Mouse (Mus musculus) myocyte (in vitro differentiated cells): ENCODE results near the gene Aamp. TPM values are rescaled to one million over a fixed set of nuclear protein-coding genes. Genes with fewer than 3 reads are reported as not detected.

Source experiments
- H3K27me3 ChIP-seq: one replicate; pipeline ENCODE4 v1.6.1; 2011; ENCODE audit not compliant: control insufficient read depth, insufficient read depth, insufficient read length
- H3K36me3 ChIP-seq: one replicate; pipeline ENCODE4 v1.6.1; 2011; ENCODE audit not compliant: control insufficient read depth, insufficient read depth
- H3K4me2 ChIP-seq: one replicate; pipeline ENCODE4 v1.6.1; 2011; ENCODE audit warnings: low read depth, control low read depth
- H3K4me3 ChIP-seq: one replicate; pipeline ENCODE4 v1.5.1; 2011; ENCODE audit warnings: mild to moderate bottlenecking, control low read depth, moderate library complexity
- H3K79me2 ChIP-seq: one replicate; pipeline ENCODE4 v1.6.1; 2011; ENCODE audit not compliant: control insufficient read depth, insufficient read depth
- H3ac ChIP-seq: one replicate; pipeline ENCODE4 v1.6.1; 2011; ENCODE audit not compliant: control insufficient read depth, insufficient read length
- CEBPB ChIP-seq: IDR thresholded peaks from 2 replicates; pipeline ENCODE4 v1.6.1; 2011; ENCODE audit warnings: mild to moderate bottlenecking, moderate library complexity; ENCODE audit not compliant: poor library complexity, insufficient read depth, severe bottlenecking
- E2F4 ChIP-seq: IDR thresholded peaks from one replicate; pipeline ENCODE4 v1.6.1; 2011; ENCODE audit warnings: mild to moderate bottlenecking, control low read depth, moderate library complexity; ENCODE audit not compliant: insufficient read depth
- MAX ChIP-seq: IDR thresholded peaks from one replicate; pipeline ENCODE4 v1.6.1; 2011; ENCODE audit warnings: low read depth, mild to moderate bottlenecking, control low read depth
- MYOD1 ChIP-seq, 3 experiments: IDR thresholded peaks; one replicate each; pipeline ENCODE4 v1.6.1; 2011; ENCODE audit warnings: control low read depth in 2 of 3, low read depth in 2 of 3, mild to moderate bottlenecking in 2 of 3, moderate library complexity in 1 of 3; ENCODE audit not compliant: insufficient read length in 2 of 3, control insufficient read depth in 1 of 3
- MYOG ChIP-seq, 3 experiments: IDR thresholded peaks; one replicate each; pipeline ENCODE4 v1.6.1; 2011; ENCODE audit warnings: control low read depth in 2 of 3, low read depth in 2 of 3, mild to moderate bottlenecking in 2 of 3; ENCODE audit not compliant: insufficient read length in 2 of 3, control insufficient read depth in 1 of 3, insufficient read depth in 1 of 3
- POLR2A ChIP-seq: IDR thresholded peaks from one replicate; pipeline ENCODE4 v1.6.1; 2011; ENCODE audit warnings: low read depth, mild to moderate bottlenecking, control low read depth, moderate library complexity; ENCODE audit not compliant: insufficient read length
- POLR2AphosphoS2 ChIP-seq: IDR thresholded peaks from one replicate; pipeline ENCODE4 v1.6.1; 2011; ENCODE audit warnings: low read depth, control low read depth; ENCODE audit not compliant: insufficient read length
- REST ChIP-seq: IDR thresholded peaks from one replicate; pipeline ENCODE4 v1.6.1; 2011; ENCODE audit warnings: mild to moderate bottlenecking, control low read depth, moderate library complexity; ENCODE audit not compliant: insufficient read depth, insufficient read length
- SRF ChIP-seq: IDR thresholded peaks from one replicate; pipeline ENCODE4 v1.6.1; 2011; ENCODE audit warnings: low read depth; ENCODE audit not compliant: control insufficient read depth, insufficient read length
- TCF12 ChIP-seq: IDR thresholded peaks from one replicate; pipeline ENCODE4 v1.6.1; 2011; ENCODE audit warnings: mild to moderate bottlenecking, control low read depth; ENCODE audit not compliant: poor library complexity, insufficient read depth, severe bottlenecking
- TCF3 ChIP-seq: IDR thresholded peaks from one replicate; pipeline ENCODE4 v1.6.1; 2011; ENCODE audit warnings: low read depth, control low read depth; ENCODE audit not compliant: insufficient read length
- USF1 ChIP-seq: IDR thresholded peaks from one replicate; pipeline ENCODE4 v1.6.1; 2011; ENCODE audit warnings: low read depth, mild to moderate bottlenecking, control low read depth, moderate library complexity
- polyA plus RNA-seq: library from polyadenylated mRNA; unstranded; fragments of >200 nt; fragmentation: generic; extraction: Trizol; gene quantifications from one replicate; pipeline ENCODE4 v1.2.1, GENCODE M21; 2012; ENCODE audit warnings: missing spikeins

Gene Aamp
- polyA plus RNA-seq, 1 experiment, result 199 TPM

DNA sequence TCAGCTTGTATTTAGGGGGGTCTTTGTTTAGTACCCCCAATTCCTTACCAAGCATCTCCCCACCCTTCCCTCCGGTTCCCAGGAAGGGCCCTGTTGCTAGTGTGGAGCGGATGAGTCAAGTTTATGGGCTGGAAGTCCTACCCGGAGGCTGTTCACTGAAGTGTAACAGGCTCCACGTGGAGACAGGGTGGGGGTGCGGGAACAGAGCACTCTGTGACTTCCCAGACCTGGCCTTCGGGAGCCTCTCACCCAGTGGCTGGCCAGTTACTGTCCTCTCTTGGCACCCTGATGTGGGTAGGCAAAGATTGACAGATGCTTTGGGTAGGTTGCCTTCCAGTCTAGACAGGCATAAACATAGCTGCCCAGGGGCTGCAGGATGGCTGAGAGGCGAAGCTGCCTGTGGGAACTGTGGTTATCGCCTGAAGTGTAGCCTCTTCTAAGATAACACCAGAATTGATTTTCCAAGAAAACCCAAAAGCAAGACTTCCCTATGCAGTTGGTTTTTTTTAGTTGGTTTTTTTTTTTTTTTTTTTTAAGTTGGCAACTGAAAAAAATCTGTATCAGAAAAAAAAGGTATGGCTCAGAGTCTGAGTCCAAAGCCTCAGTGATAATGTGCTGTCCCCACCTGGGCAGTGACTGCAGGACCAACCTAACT, 6.5 kb downstream of the Aamp start:
- TF ChIP-seq TCF12, result no peak
- TF ChIP-seq CEBPB, result no peak
- no peak for TF ChIP-seq MAX
- TF ChIP-seq MYOD1 (IDR thresholded peaks at IDR 0.05; ENCODE audit: control insufficient read depth in 1 of 3, insufficient read length in 2 of 3, low read depth in 2 of 3), result no peak
- TF ChIP-seq REST, result no peak
- TF ChIP-seq USF1, result no peak
- TF ChIP-seq MYOG (IDR thresholded peaks at IDR 0.05; ENCODE audit: control insufficient read depth in 1 of 3, insufficient read depth in 1 of 3, insufficient read length in 2 of 3, low read depth in 2 of 3), result no peak
- no peak for TF ChIP-seq SRF
- TF ChIP-seq E2F4, result no peak
- TF ChIP-seq TCF3, result no peak
- no peak for TF ChIP-seq POLR2A
- no peak for TF ChIP-seq POLR2AphosphoS2
- Histone ChIP-seq H3K79me2 (no peaks in the 10 kb centered on the region), H3K4me3 (no peak overlapping the region), H3K36me3 (peaks cover 16% of the 10 kb centered on the region), H3K27me3 (no peaks in the 10 kb centered on the region), H3K4me2 (no peak overlapping the region), H3ac (no peak overlapping the region)

DNA sequence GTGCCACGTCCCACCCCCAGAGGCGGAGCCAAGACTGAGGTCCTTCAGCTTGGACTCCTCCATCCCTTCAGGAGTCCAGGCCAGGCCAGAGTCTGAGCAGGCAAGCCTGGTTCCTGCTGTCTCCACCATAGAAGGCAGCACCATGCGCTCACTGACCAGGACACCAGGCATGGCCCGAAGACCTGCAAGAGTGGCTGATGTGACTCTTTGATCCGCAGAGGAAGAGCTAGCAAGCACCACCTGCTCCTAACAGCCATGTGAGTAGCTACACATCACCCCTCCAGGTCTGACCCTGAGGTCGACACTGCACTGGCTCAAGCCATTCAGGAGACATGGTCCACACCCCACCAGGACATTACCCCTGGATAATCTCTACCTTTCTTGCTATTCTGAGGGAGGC, 7.5 kb downstream of the Aamp start:
- Histone ChIP-seq H3ac (no peak overlapping the region), H3K4me3 (no peak overlapping the region), H3K4me2 (no peak overlapping the region), H3K79me2 (no peaks in the 10 kb centered on the region), H3K36me3 (peaks cover 7% of the 10 kb centered on the region), H3K27me3 (no peaks in the 10 kb centered on the region)
- TF ChIP-seq TCF12 (no peak), USF1 (no peak), POLR2AphosphoS2 (no peak), CEBPB (no peak), MYOD1 (IDR thresholded peaks at IDR 0.05; ENCODE audit: control insufficient read depth in 1 of 3, insufficient read length in 2 of 3, low read depth in 2 of 3) (no peak), SRF (no peak), POLR2A (no peak), MYOG (IDR thresholded peaks at IDR 0.05; ENCODE audit: control insufficient read depth in 1 of 3, insufficient read depth in 1 of 3, insufficient read length in 2 of 3, low read depth in 2 of 3) (no peak), TCF3 (no peak), E2F4 (no peak), MAX (no peak), REST (no peak)

DNA sequence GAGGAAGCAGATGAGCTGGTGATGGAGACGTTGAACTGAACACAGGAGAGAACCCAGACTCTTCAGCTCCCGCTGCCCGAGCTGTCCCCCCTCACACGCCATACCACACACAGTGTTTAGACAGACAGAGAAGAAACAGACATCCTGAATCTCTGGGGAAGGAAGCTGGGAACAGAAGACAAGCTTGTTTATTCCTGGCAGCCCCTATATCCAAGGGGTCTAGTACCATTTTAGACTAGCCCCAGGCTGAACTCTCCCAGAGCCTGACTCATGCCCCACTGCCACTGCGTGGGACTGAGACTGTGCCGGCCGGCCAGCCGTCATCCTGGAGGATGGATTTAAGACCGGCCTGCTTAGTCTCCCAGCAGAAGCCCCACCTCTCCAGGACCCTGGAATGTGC, 9.5 kb downstream of the Aamp start:
- Histone ChIP-seq H3K27me3 (no peaks in the 10 kb centered on the region), H3ac (no peak overlapping the region), H3K79me2 (no peaks in the 10 kb centered on the region), H3K4me2 (no peak overlapping the region), H3K4me3 (no peak overlapping the region), H3K36me3 (no peaks in the 10 kb centered on the region)
- TF ChIP-seq REST (no peak), E2F4 (no peak), POLR2A (no peak), TCF12 (no peak), POLR2AphosphoS2 (no peak), MAX (no peak), MYOG (IDR thresholded peaks at IDR 0.05; ENCODE audit: control insufficient read depth in 1 of 3, insufficient read depth in 1 of 3, insufficient read length in 2 of 3, low read depth in 2 of 3) (no peak), USF1 (no peak), SRF (no peak), TCF3 (no peak)

DNA sequence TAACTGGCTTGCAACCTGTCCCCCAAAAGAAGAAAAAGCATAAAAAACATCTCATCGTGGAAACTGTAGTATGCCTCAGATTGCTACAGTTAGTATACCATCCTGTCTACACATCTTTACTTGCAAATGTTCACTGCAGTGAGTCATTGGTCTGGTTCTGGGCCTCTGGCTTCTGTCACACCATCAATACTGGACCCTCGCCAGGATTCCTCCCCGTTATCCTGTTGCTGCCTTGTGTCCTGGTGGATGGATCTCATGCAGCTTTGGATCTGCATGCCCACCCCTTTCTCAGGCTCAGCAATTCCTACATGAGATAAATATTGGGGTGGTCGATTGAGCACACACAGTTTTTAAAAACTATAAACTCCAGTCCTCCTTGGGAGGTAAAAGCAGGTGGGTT, 12.9 kb downstream of the Aamp start:
- H3K27me3 ChIP-seq, result no peaks in the 10 kb centered on the region
- TF ChIP-seq CEBPB (no peak), MAX (no peak), REST (no peak), SRF (no peak), USF1 (no peak), MYOG (IDR thresholded peaks at IDR 0.05; ENCODE audit: control insufficient read depth in 1 of 3, insufficient read depth in 1 of 3, insufficient read length in 2 of 3, low read depth in 2 of 3) (no peak), TCF3 (no peak), MYOD1 (IDR thresholded peaks at IDR 0.05; ENCODE audit: control insufficient read depth in 1 of 3, insufficient read length in 2 of 3, low read depth in 2 of 3) (no peak), POLR2A (no peak), E2F4 (no peak), TCF12 (no peak), POLR2AphosphoS2 (no peak)
- H3K4me2 ChIP-seq, result no peak overlapping the region
- no peaks in the 10 kb centered on the region for H3K79me2 ChIP-seq
- H3K36me3 ChIP-seq, result peaks cover 20% of the 10 kb centered on the region
- no peak overlapping the region for H3K4me3 ChIP-seq
- no peak overlapping the region for H3ac ChIP-seq
